Mouse (Mus musculus) T-cell, adult 2 months (primary cell): ENCODE measurements around the gene Zfp72.

ENCODE experiments used
- DNase-seq: peaks from one replicate; pipeline ENCODE4 v3.0.0; 2022; ENCODE audit warnings: low spot score

Gene Zfp72

GRCm38 (mm10) chr13:74390371-74390990 is at the start of gene Zfp72:
Gene Zfp72 (minus strand): TSS chr13:74390836.
- DNase-seq, result peak; percentile 73

DNA sequence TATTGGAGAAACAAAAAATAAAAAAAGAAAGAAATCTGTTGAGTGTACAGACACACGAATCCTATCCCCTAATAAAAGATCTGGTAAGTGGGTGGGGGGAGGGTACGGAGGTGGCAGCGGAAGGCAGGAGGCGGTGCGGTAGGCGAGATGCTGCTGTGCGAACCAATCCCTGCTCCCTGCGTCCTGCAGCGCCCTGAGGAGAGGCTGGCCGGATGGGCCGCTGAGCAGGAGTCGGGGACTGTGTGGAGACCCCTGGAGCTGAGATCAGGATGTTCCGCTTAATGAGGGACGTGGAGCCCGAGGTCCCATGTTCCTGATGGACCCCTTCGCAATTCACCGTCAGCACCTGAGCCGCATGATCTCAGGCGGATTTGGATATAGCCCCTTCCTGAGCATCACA is 49.3 kb upstream of the Zfp72 start:
- DNase-seq, result no peak

DNA sequence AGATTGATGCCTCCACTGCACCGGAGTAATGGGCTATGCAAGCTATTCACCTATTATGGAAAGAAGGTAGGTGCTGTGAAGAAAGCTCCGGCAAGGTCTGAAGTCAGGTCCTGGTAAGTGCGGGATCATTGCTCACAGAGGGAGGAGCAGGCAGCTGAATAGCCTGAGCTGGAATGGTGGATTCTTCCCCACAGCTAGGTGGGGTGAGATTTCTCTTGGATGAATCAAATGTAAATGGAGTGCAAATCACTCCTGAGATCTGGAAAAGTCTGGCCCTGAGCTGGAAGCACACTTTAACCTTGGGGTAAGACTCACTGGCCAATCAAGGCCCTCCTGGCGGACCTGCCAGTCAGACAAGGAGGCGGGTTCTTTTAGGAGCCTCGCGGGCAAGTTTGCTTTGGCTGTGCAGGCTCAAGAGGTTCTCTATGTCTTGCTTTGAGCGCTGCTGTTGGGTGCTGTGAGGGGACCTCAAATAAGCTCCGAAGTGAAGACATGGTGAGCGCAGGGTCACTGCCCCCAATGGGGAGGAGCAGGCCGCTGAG is 8.7 kb upstream of the Zfp72 start, which contains the start of gene Ftl1-ps1:
Gene Ftl1-ps1, plus strand, starts transcription at position 397 of the 542 bp plus-strand sequence.
- no peak for DNase-seq

- DNase-seq, result no peak
These were observed 520 bp upstream of the Zfp72 start for GRCm38 (mm10) chr13:74391156-74391555.

DNA sequence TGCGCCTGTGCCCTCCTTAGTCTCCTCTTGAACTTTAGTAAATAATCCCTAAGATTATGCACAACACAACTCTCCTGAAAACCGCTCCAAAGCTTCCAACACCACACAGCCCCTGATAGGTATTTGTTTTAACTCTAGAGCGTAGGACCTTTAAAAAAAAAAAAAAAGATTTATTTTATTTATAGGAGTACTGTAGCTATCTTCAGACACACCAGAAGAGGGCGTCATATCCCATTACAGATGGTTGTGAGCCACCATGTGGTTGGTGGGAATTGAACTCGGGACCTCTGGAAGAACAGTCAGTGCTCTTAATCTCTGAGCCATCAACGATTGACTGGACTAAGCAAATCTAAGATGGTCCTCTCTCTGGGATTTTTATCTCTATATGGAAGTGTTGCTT is 906 bp downstream of the Zfp72 start:
- DNase-seq, result no peak

DNA sequence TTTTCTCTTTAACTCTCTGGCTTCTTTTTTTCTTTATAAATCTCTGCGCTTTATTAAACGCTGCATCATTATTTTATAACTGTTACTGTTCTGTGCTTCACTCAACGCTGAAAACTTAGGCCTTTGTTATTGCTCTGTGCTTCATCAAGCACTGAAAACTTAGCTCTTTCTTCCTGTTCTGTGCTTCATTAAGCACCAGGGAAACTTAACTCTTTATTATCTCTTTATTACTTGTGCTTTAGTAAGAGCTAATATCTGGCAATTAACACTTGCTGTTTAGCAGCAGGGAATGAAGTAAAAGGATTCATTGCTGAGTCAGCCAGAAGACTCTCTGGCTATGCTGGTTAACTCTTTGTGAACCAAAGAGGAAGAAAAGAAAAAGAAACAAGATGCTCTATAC is 8.3 kb downstream of the Zfp72 start:
- DNase-seq, result no peak

DNA sequence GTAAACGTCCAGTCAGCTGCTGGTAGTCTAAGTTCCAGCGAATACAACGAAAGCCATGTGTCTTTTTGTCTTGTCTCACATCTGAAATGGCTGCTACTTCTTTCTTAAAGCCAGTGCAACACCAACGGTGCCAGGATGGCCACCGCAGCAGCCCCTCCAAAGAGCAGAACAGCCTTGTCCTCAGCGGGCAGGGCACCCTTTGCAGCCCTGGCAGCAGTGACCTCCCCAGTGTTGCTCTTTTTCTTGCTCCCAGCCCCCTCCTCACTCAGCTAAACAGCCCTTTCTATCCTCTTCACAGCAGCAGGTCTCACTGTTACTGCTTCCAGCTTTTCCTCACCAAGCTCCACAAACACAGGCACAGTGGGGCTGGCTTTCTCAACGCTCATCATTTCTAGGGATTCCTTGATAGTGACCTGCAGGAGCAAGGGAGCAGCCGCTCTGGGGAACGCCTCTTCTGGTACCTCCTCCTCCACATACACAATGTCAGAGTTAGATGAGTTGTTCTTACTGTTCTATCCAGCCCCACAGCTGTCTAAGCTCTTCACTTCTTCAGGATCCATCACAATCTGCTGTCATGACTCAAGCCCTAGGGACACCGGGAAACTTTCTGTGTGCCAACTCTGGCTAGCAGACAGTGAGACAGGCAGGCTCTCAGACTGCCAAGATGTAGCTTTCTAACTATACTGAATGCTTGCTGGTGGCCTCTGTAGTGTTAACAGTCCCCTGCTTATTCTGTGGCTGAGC is 8.9 kb downstream of the Zfp72 start:
- no peak for DNase-seq

DNA sequence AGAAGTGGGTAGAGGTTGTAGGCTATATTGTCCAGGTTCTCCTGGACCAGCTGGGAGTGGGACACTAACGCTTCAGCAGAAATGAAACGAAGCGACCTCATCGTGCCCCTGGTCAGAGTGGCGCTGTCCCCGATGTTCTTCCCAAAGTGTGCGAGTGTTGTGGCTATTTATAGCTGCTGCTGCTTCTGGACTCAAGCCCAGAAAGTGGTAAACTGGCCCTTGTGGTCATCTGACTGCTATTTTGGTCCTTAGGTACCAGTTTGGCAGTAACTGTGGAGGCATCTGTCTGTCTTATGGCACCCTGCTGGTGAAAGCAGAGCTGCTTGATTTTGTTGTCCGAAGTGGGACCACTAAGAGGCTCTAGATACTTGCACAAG is 26.8 kb downstream of the Zfp72 start, which contains the start of gene Lrrc14b:
Gene Lrrc14b, minus strand, starts transcription at position 147 of the 377 bp plus-strand sequence.
- DNase-seq, result no peak

- DNase-seq, result no peak
These were observed 27.3 kb downstream of the Zfp72 start for GRCm38 (mm10) chr13:74363176-74363858.

GRCm38 (mm10) chr13:74362218-74362617 is 28.4 kb downstream of the Zfp72 start:
- no peak for DNase-seq

DNA sequence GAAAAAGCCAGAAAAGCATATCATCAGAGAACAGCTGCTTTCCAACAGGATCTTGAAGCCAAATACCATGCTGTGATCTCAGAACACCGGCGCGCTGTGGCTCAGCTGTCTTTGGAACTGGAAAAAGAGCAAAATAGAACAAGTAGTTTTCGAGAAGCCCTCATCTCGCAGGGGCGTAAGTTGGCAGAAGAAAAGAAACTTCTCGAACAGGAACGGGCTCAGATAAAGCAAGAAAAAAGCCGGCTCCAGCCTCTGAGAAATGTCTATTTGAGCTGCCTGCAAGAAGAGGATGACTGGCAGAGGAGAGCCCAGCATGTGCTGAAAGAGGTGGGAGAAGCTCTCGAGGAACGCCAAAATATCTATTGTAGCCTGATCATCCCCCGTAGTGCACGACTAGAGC is 34.1 kb downstream of the Zfp72 start:
- DNase-seq, result no peak

- no peak for DNase-seq
These were observed 40.2 kb downstream of the Zfp72 start for GRCm38 (mm10) chr13:74350435-74350906.

DNA sequence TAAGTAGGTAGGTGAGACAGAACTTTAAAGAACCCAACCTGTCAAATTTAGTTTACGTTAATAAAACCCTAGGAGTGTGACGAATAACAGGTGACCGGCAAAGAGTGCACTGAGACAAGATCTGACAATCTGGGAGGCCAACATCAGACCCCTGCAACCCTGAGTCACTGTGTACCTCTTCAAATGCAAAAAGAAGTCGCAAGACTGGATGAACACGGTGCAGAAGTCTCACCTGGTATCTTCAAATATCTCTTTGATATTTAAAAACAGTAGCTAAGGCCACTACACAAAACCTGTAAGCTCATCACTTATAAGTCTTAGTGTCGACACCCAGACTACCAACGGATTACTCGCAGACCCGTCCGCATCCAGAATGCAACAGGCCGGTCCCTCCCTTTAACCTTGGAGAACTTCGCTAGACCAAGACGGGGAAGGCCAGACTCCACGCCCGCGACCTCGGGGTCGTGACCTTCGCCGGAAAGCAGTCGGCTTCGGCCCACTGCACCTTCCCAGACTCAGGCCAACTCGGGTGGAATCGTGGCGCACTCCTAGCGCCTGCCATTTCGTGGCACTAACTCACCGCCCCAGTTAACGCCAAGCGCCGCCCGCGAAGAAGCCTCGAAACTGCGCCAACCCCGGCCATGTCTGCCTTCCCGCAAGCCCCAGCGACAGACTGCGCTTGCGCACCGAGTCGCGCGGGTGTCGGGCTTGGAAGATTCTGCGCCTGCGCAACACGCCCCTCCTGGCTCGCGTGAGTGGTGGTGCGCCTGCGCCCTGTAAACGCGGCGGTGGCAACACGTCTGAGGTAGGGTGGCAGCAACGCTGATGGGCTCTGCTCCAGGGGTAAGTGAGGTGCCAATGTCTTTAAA is 40.8 kb downstream of the Zfp72 start, which contains the start of the genes Sdha and Ccdc127:
Gene Sdha, minus strand, starts transcription at position 715 of the 869 bp plus-strand sequence.
Gene Ccdc127, plus strand, starts transcription at position 744 of the 869 bp plus-strand sequence.
- peak; percentile 95 for DNase-seq

GRCm38 (mm10) chr13:74341036-74341435 is 49.6 kb downstream of the Zfp72 start:
- DNase-seq, result peak; percentile 74

DNA sequence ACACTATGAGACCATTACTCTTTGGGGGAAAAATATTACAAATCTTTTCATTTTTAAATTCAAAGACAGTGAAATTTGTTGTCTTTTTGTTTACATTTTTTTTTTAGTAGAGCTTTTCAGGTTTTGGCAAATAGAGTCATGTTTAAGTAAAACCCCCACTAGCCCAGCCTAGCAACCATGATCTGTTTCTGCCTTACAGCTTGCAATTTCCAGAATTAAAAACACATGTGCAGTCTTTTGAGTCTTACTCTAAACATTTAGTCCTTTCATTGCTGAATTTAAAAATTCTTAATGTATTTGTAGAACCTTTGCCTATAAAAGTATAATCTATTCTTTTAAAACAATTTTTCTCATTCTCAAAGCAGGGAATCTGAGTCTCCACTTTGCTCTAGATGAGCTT is 61.3 kb downstream of the Zfp72 start:
- no peak for DNase-seq
